ENCODE assay signal across 18 mouse cellular contexts in the genomic region with DNA sequence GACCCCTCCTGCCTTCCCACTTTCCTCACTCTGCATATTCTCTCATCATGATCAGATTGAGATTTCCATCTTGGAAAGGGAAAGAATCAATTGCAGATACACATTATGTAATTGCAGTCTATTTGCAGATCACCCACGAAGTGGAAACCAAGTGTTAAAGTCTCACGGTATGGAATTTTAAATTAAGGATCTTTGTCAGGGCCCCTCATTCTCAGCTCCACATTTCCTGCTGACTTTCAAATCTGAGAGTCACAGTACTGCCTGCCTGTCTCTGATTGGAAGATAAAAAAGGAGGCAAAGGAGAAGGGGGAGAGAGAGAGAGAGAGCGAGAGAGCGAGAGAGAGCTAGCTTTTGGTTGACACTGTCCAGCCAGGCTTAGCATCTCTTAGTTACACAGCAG.
DNase-seq lines count a peak whose midpoint lies in the region; ATAC-seq lines count a peak whose summit lies in the region.
"Had no signal": no experiment of that assay in that cellular context is flagged by ENCODE, and none has a peak within 500 bp of the region (broad histone marks: within the 10 kb centered on the region; RNA-seq: fewer than 3 reads in every experiment).

No protein-coding gene starts in this region.

- peak; percentile 88 for ATAC-seq in frontal cortex, adult (ENCODE audit: low TSS enrichment)
- ATAC-seq: activated CD4-positive, CD25-positive, alpha-beta regulatory T cell, adult 4 months; CD4-positive, CD25-positive, alpha-beta regulatory T cell, adult 4 months; Patski had no signal

- no peak for DNase-seq in frontal cortex, postnatal 25 days (ENCODE audit: low spot score in 2 of 2)
- DNase-seq in brain, adult 2 months (ENCODE audit: low read depth, low spot score): peak; percentile 18
- DNase-seq in thymus, postnatal 14 days: no peak
- DNase-seq: adrenal gland, adult 2 months; adrenal gland, adult 8-10 months; adrenal gland, postnatal 10 days; adrenal gland, postnatal 14 days; adrenal gland, postnatal 25 days; adrenal gland, postnatal 36 days; B cell, adult 2 months; cerebellum, adult 11 months; cerebellum, adult 11-12 months; cerebellum, adult 18-20 months; cerebellum, adult 2 months had no signal
